In the genomic region with DNA sequence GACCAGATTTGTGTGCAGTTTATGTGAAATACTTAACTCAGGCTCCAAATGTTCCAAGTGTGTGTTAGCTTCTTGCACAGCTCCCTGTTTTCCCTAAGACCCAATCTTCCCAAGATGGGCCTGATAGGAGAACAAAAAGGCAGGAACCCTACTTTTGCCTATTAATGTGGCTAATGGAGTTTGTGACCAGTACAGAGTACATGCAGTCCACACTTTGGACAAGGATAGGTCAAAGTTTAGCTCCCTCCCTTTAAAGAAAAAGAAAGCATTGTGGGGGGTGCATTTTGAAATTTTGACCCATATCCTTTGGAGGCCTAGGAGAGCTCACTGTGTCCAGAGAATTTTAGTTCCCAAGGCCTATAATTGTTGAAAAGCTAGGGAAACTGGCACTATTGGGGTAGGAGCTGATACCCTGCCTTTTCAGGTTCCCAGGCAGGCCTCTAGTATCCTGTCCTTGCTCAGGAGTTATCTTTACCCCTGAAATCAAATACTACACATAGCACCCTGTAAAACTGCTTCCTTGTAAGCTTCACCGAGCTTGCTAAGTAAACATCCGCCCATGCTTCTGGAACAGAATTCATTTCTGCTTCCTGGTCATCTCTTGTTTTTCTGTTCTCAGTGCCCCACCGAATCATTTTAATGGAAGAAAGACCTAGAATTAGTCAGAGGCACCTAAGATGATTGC, we compare ENCODE assay signal across 23 mouse cellular contexts.
A peak's percentile ranks its signal among the peaks of the same experiment; 100 is the strongest.
DNase-seq lines count a peak whose midpoint lies in the region; ATAC-seq and TF ChIP-seq lines count a peak whose summit lies in the region.
"Had no signal": no experiment of that assay in that cellular context is flagged by ENCODE, and none has a peak within 500 bp of the region (broad histone marks: within the 10 kb centered on the region; RNA-seq: fewer than 3 reads in every experiment).

No protein-coding gene starts in this region.

- DNase-seq in kidney, adult 9 months: peak; percentile 83
- no peak for DNase-seq in kidney, postnatal 4 days
- DNase-seq in liver, adult 2 months (ENCODE audit: extremely low read depth, low read depth, low spot score): peak; percentile 87
- DNase-seq in spleen, postnatal 36 days (ENCODE audit: low spot score in 2 of 2): no peak
- no peak for DNase-seq in left cerebral cortex, postnatal 10 days (ENCODE audit: extremely low spot score in 1 of 2, low spot score in 2 of 2)
- DNase-seq: adrenal gland, postnatal 10 days; cerebellum, postnatal 10 days; gastrocnemius, postnatal 25 days; heart, postnatal 10 days; right cerebral cortex, postnatal 25 days; thymus, adult 18-20 months; thymus, postnatal 4 days had no signal

- ATAC-seq in liver, embryonic 12.5 days: no peak
- ATAC-seq: forebrain, embryonic 14.5 days had no signal

- TF ChIP-seq POLR2A in liver, adult 2 months (IDR thresholded peaks at IDR 0.05; ENCODE audit: extremely low read depth, insufficient read depth, low read length): no peak
- TF ChIP-seq POLR2A in small intestine, adult 2 months (IDR thresholded peaks at IDR 0.05; ENCODE audit: low read depth, low read length): no peak

- WGBS in liver, adult 2 months: 49% methylated on average over 3 of the region's 3 CpGs
- WGBS in liver, embryonic 12.5 days (ENCODE audit: insufficient replicate concordance): 57% methylated on average over 3 of the region's 3 CpGs
- 17% methylated on average over 3 of the region's 3 CpGs for WGBS in small intestine, adult 2 months

- no peak for TF ChIP-seq CTCF in liver, adult 2 months (IDR thresholded peaks at IDR 0.05; ENCODE audit: low read depth, low read length)
- TF ChIP-seq CTCF in small intestine, adult 2 months (IDR thresholded peaks at IDR 0.05; ENCODE audit: extremely low read depth, insufficient read length, insufficient replicate concordance, low read depth, low read length): no peak

- H3K36me3 ChIP-seq in liver, adult 2 months (ENCODE audit: control insufficient read depth, insufficient read depth, low read length): no peaks in the 10 kb centered on the region
- no peaks in the 10 kb centered on the region for H3K36me3 ChIP-seq in liver, embryonic 12.5 days
- 0 out of 2 replicates have a peak, but pooled peaks cover 2% of the 10 kb centered on the region for H3K36me3 ChIP-seq in small intestine, adult 2 months (ENCODE audit: control insufficient read depth, insufficient read depth, low read length)
- H3K36me3 ChIP-seq: embryonic facial prominence, embryonic 13.5 days; heart, embryonic 10.5 days; hindbrain, embryonic 12.5 days; limb, embryonic 12.5 days; liver, embryonic 15.5 days; midbrain, embryonic 10.5 days had no signal

- peaks cover 36% of the 10 kb centered on the region; the same call in 1 of the 2 replicates for H3K79me2 ChIP-seq in liver, adult 2 months (ENCODE audit: control insufficient read depth, insufficient read depth, low read length)

- no peak overlapping the region for H3K9ac ChIP-seq in liver, adult 2 months (ENCODE audit: low read depth, low read length)
- no peak overlapping the region for H3K9ac ChIP-seq in liver, embryonic 12.5 days
- H3K9ac ChIP-seq: embryonic facial prominence, embryonic 13.5 days; hindbrain, embryonic 12.5 days; limb, embryonic 12.5 days; liver, embryonic 15.5 days had no signal

- no peak overlapping the region for H3K4me2 ChIP-seq in liver, embryonic 12.5 days
- H3K4me2 ChIP-seq: embryonic facial prominence, embryonic 13.5 days; hindbrain, embryonic 12.5 days; limb, embryonic 12.5 days; liver, embryonic 15.5 days had no signal

- H3K4me3 ChIP-seq in liver, adult 2 months (ENCODE audit: insufficient read depth, low read depth, low read length): no peak overlapping the region
- no peak overlapping the region for H3K4me3 ChIP-seq in liver, embryonic 12.5 days
- H3K4me3 ChIP-seq in brown adipose tissue, adult 24 weeks (ENCODE audit: insufficient read depth, low read depth, low read length): no peak overlapping the region
- no peak overlapping the region for H3K4me3 ChIP-seq in small intestine, adult 2 months (ENCODE audit: low read depth, low read length)
- H3K4me3 ChIP-seq: embryonic facial prominence, embryonic 13.5 days; heart, embryonic 10.5 days; hindbrain, embryonic 12.5 days; limb, embryonic 12.5 days; liver, embryonic 15.5 days; midbrain, embryonic 10.5 days had no signal

- no peaks in the 10 kb centered on the region for H3K27me3 ChIP-seq in liver, adult 2 months (ENCODE audit: control insufficient read depth, insufficient read depth, low read length)
- H3K27me3 ChIP-seq in liver, embryonic 12.5 days (replicated peaks): no peaks in the 10 kb centered on the region
- no peaks in the 10 kb centered on the region for H3K27me3 ChIP-seq in small intestine, adult 2 months (ENCODE audit: control insufficient read depth, insufficient read depth, low read length)
- H3K27me3 ChIP-seq: embryonic facial prominence, embryonic 13.5 days; hindbrain, embryonic 12.5 days; limb, embryonic 12.5 days; liver, embryonic 15.5 days had no signal

- H3K9me3 ChIP-seq in liver, embryonic 12.5 days (replicated peaks): no peaks in the 10 kb centered on the region
- H3K9me3 ChIP-seq: embryonic facial prominence, embryonic 13.5 days; heart, embryonic 10.5 days; hindbrain, embryonic 12.5 days; limb, embryonic 12.5 days; liver, embryonic 15.5 days; midbrain, embryonic 10.5 days had no signal

- peaks cover 23% of the 10 kb centered on the region for H3K4me1 ChIP-seq in liver, adult 2 months (ENCODE audit: control insufficient read depth, insufficient read depth, low read length)
- H3K4me1 ChIP-seq in liver, embryonic 12.5 days: no peaks in the 10 kb centered on the region
- peaks cover 19% of the 10 kb centered on the region for H3K4me1 ChIP-seq in brown adipose tissue, adult 24 weeks (ENCODE audit: control insufficient read depth, insufficient read depth, insufficient read length, low read length)
- peaks cover 10% of the 10 kb centered on the region for H3K4me1 ChIP-seq in small intestine, adult 2 months (ENCODE audit: control insufficient read depth, insufficient read depth, insufficient read length, low read length)
- H3K4me1 ChIP-seq: embryonic facial prominence, embryonic 13.5 days; limb, embryonic 12.5 days; liver, embryonic 15.5 days had no signal

- peak overlapping the region; percentile 90 for H3K27ac ChIP-seq in liver, adult 2 months (replicated peaks; ENCODE audit: insufficient read depth, low read depth, low read length)
- H3K27ac ChIP-seq in liver, embryonic 12.5 days: no peak overlapping the region
- H3K27ac ChIP-seq in brown adipose tissue, adult 24 weeks (replicated peaks; ENCODE audit: low read depth, low read length): peak overlapping the region; percentile 52
- peak overlapping the region; percentile 90 for H3K27ac ChIP-seq in small intestine, adult 2 months (ENCODE audit: insufficient read depth, low read depth, low read length)
- H3K27ac ChIP-seq: embryonic facial prominence, embryonic 13.5 days; heart, embryonic 10.5 days; hindbrain, embryonic 12.5 days; limb, embryonic 12.5 days; liver, embryonic 15.5 days; macrophage; midbrain, embryonic 10.5 days had no signal

- intact Hi-C loops in left cerebral cortex, postnatal 10 days (cut with DNase I): no loop called here

Comparison
In these comparisons a context has a peak if more than half of its experiments do, and no peak if none do; other contexts are left out.
1. DNase-seq: peak in kidney, adult 9 months (single experiment) and liver, adult 2 months (single experiment); none in kidney, postnatal 4 days (0 of 2), spleen, postnatal 36 days (0 of 2) and left cerebral cortex, postnatal 10 days (0 of 2).